Mouse (Mus musculus) kidney, postnatal 0 days (tissue): Measurements from ENCODE around the gene Abhd16a. TPM values are rescaled to one million over a fixed set of nuclear protein-coding genes. Genes with fewer than 3 reads are reported as not detected.

Experiments
- ATAC-seq: fragments of 200-750 bp; cut with Nextera tagmentation; replicated peaks from 2 replicates; pipeline ENCODE4 v1.8.0; 2017; ENCODE audit warnings: low read depth, moderate number of reproducible peaks, moderate TSS enrichment, moderate library complexity; ENCODE audit not compliant: low FRiP score
- DNase-seq: peaks from one replicate; pipeline ENCODE4 v3.0.0-alpha.2; 2016; ENCODE audit warnings: low spot score
- H3K27ac ChIP-seq: fragments of 300-500 bp; sonication (generic); 2 replicates; pipeline ENCODE4 v1.5.1; 2014; ENCODE audit warnings: mild to moderate bottlenecking
- H3K27me3 ChIP-seq: fragments of 300-500 bp; sonication (generic); 2 replicates; pipeline ENCODE4 v1.6.1; 2014; ENCODE audit warnings: low read length, mixed read lengths; ENCODE audit not compliant: insufficient read depth
- H3K36me3 ChIP-seq: fragments of 300-500 bp; sonication (generic); 2 replicates; pipeline ENCODE4 v1.6.1; 2014; ENCODE audit warnings: low read length, mixed read lengths; ENCODE audit not compliant: insufficient read depth
- H3K4me1 ChIP-seq: fragments of 300-500 bp; sonication (generic); replicated peaks from 2 replicates; pipeline ENCODE4 v1.6.1; 2014; ENCODE audit warnings: antibody characterized with exemption, low read length, mixed read lengths; ENCODE audit not compliant: insufficient read depth
- H3K4me2 ChIP-seq: fragments of 300-500 bp; sonication (generic); 2 replicates; pipeline ENCODE4 v1.6.1; 2014; ENCODE audit warnings: mild to moderate bottlenecking, low read length, moderate library complexity, mixed read lengths
- H3K4me3 ChIP-seq: fragments of 300-500 bp; sonication (generic); replicated peaks from 2 replicates; pipeline ENCODE4 v1.5.1; 2014; ENCODE audit warnings: low read depth, low read length
- H3K9ac ChIP-seq: fragments of 300-500 bp; sonication (generic); 2 replicates; pipeline ENCODE4 v1.6.1; 2014; ENCODE audit warnings: low read depth, low read length
- H3K9me3 ChIP-seq: fragments of 300-500 bp; sonication (generic); replicated peaks from 2 replicates; pipeline ENCODE4 v1.6.1; 2016; ENCODE audit warnings: low read length, inconsistent platforms, mixed read lengths
- CTCF ChIP-seq: IDR thresholded peaks from 2 replicates; pipeline ENCODE4 v1.5.1; 2016; ENCODE audit warnings: antibody characterized with exemption, low read depth, mild to moderate bottlenecking, moderate library complexity
- WGBS: fragments of 180-500 bp; shearing (Covaris S2); extraction: QIAGEN DNeasy Blood & Tissue Kit; methylation state at CpG from one replicate; pipeline ENCODE4 v1.1.7; 2014; 5-methylcytosine and 5-hydroxymethylcytosine counted together
- polyA plus RNA-seq: library from polyadenylated mRNA; unstranded; fragments of >200 nt; fragmentation: Nextera tagmentation; extraction: Ambion mirVana; gene quantifications from 2 replicates; pipeline ENCODE4 v1.2.1, GENCODE M21; 2015

Gene Abhd16a
- polyA plus RNA-seq, 1 experiment from 2014 or later: 109 TPM

- Histone ChIP-seq H3K9me3 (no peaks in the 10 kb centered on the region), H3K27ac (no peak overlapping the region), H3K36me3 (no peaks in the 10 kb centered on the region), H3K9ac (no peak overlapping the region), H3K27me3 (no peaks in the 10 kb centered on the region; the same call in 1 of the 2 replicates), H3K4me2 (no peak overlapping the region), H3K4me3 (no peak overlapping the region), H3K4me1 (no peaks in the 10 kb centered on the region)
- ATAC-seq (no peak), DNase-seq (no peak)
- WGBS: 84% methylated on average over 16 of the region's 16 CpGs
- no peak for TF ChIP-seq CTCF
Observed at GRCm38 (mm10) chr17:35082841-35083576, 6.1 kb upstream of the Abhd16a start.

DNA sequence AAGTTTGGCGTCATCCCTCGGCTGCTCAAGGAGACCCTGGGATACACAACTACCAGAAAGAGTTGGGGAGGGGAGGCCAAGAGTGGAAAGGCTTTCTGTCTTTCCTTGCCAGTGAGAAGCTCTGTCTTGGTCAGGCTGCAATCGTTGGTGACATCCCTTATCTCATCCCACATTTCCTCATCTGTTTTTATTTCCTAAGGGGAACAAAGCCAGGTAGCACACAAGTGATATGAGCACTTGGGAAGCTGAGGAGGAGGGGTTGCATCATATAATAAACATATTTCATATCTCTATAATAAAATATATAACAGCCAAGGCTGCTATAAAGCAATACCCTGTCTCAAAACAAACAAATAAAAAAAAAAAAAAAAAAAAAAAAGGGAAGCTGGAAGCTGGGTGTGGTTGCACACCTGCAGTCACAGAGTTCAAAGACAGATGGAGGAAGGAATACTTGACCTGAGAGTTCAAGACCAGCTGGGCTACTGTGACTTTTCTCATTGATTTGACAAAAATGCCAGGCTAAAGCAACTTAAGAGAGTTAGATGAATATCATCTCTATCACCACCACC is 5.0 kb upstream of the Abhd16a start:
- Histone ChIP-seq H3K4me3 (no peak overlapping the region), H3K9me3 (no peaks in the 10 kb centered on the region), H3K9ac (no peak overlapping the region), H3K36me3 (no peaks in the 10 kb centered on the region), H3K27me3 (no peaks in the 10 kb centered on the region; the same call in 1 of the 2 replicates), H3K27ac (no peak overlapping the region), H3K4me1 (no peaks in the 10 kb centered on the region), H3K4me2 (no peak overlapping the region)
- ATAC-seq: no peak
- 76% methylated on average over 3 of the region's 3 CpGs for WGBS
- TF ChIP-seq CTCF: no peak
- DNase-seq: no peak

DNA sequence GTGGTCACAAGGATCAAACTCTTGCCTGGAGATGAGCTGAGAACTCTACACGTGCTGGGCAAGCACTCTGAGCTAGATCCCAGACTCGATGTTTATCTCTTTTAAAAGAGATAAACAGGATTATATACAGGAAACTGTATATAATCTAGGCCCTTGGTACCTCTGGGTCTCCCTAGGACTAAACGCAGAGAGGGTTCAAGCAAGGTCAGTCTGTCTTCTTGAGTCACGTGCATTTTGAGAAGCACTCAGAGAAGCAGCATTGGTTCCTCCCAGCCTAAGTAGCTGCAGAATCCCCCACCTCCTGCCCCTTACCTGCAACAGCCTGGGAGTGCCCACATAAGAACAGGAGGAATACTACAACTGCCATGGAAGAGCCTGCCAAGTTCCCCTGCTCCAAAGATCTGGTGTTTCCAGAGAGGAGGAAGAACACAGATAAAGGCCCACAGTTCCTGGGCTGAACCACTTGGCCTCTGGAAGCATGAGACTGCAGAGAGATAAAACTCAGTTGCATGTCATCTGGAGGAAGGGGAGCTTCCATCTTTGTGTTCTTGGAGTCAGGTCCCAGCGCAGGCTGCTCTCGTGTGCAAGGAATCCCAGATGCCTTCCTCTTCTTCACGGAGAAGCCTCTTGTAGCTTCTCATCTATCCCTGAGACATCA is 3.7 kb upstream of the Abhd16a start, which contains the start of gene Ly6g6f:
Gene Ly6g6f, minus strand, starts transcription at position 403 of the 658 bp plus-strand sequence.
- no peak within 1 kb of the TSS for H3K4me2 ChIP-seq
- no peaks in the 10 kb centered on the region for H3K36me3 ChIP-seq
- no peak for ATAC-seq
- WGBS: 76% methylated on average over 7 of the region's 7 CpGs
- H3K9me3 ChIP-seq: no peaks in the 10 kb centered on the region
- peaks cover 6% of the 10 kb centered on the region; the same call in 1 of the 2 replicates for H3K4me1 ChIP-seq
- DNase-seq: no peak
- H3K4me3 ChIP-seq: no peak within 1 kb of the TSS
- H3K9ac ChIP-seq: no peak within 1 kb of the TSS
- no peaks in the 10 kb centered on the region; the same call in 1 of the 2 replicates for H3K27me3 ChIP-seq
- H3K27ac ChIP-seq: no peak within 1 kb of the TSS
- TF ChIP-seq CTCF: no peak

DNA sequence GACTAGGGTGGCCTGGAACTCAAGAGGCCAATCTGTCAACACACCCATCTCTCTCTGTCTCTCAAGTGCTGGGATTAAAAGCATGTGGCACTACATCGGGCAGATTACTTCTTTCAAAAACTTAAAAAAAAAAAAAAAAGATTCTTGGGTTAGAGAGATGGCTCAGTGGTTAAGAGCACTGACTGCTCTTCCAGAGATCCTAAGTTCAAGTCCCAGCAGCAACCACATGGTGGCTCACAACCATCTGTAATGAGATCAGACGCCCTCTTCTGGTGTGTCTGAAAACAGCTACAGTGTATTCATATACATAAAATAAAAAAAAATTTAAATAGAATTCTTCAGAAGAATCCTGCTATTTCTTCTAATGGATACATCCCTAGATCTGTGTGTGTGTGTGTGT is 912 bp upstream of the Abhd16a start:
- peak; percentile 60 for TF ChIP-seq CTCF
- ATAC-seq: no peak
- Histone ChIP-seq H3K27me3 (no peaks in the 10 kb centered on the region), H3K4me3 (no peak overlapping the region), H3K36me3 (peaks cover 8% of the 10 kb centered on the region; the same call in 1 of the 2 replicates), H3K4me2 (no peak overlapping the region), H3K27ac (no peak overlapping the region), H3K9me3 (no peaks in the 10 kb centered on the region), H3K9ac (no peak overlapping the region), H3K4me1 (peaks cover 7% of the 10 kb centered on the region; the same call in 1 of the 2 replicates)
- 48% methylated on average over 2 of the region's 2 CpGs for WGBS
- no peak for DNase-seq

- Histone ChIP-seq H3K27me3 (no peaks in the 10 kb centered on the region), H3K4me2 (peak overlapping the region; percentile 62), H3K9me3 (no peaks in the 10 kb centered on the region), H3K27ac (peak overlapping the region; percentile 97; the same call in 1 of the 2 replicates), H3K9ac (peak overlapping the region; percentile 93), H3K4me3 (peak overlapping the region; percentile 62), H3K4me1 (peaks cover 7% of the 10 kb centered on the region; the same call in 1 of the 2 replicates), H3K36me3 (peaks cover 20% of the 10 kb centered on the region; the same call in 1 of the 2 replicates)
- no peak for TF ChIP-seq CTCF
- ATAC-seq (no peak), DNase-seq (no peak)
- 65% methylated on average over 8 of the region's 8 CpGs for WGBS
Observed at GRCm38 (mm10) chr17:35090166-35090932, 1.3 kb downstream of the Abhd16a start.
